Mouse (Mus musculus) adrenal gland, adult 2 months (tissue): ENCODE measurements at regions not wholly inside any gene's neighbourhood (a gene's known extent, or its start where the extent isn't known, plus 50 kb on each side); places are given as distances from the start of the nearest gene placed in this dataset.

Experiments used
- DNase-seq: peaks from one replicate; pipeline ENCODE4 v3.0.0; 2021

DNA sequence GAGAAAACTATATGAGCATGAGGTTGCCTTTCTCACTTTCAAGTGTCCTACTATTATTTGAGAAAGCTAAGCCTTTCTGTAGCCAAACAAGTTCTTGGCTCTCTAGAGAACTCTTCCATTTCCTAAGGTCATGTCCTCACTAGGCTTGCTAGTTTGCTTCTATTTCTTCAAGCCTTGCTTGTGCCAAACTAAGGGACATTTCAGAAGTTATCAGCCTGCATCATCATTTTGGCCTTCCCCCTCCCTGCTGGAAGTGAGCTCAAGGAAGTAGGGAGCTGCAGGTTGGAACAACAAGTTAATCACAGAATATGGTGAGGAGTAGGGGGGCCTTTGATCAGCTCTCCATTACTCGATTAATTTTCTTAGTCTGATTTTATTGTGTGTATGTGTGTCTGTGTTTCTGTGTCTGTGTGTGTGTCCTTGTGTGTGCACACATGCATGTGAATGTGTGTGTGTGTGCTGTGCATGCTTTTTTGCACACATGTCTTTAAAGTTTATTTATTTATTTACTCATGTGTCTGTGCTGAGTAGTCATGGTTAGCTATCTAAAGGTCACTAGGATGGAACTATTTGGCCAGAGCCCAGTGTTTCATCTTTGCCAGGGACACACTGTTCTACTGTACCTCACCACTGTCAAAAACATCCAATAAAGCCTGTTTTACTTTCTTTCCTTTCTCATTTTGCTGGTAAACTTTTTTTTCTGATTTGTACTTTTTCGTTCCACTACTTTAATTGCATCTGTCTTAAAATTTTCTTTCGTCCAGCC lies 371.4 kb upstream of the Eda2r start:
- DNase-seq = peak; percentile 49

GRCm38 (mm10) chrX:97744356-97744755 lies 367.3 kb upstream of the Eda2r start:
- peak; percentile 63 for DNase-seq

- DNase-seq = no peak
These were observed 347.5 kb upstream of the Eda2r start for GRCm38 (mm10) chrX:97724537-97724936.

DNA sequence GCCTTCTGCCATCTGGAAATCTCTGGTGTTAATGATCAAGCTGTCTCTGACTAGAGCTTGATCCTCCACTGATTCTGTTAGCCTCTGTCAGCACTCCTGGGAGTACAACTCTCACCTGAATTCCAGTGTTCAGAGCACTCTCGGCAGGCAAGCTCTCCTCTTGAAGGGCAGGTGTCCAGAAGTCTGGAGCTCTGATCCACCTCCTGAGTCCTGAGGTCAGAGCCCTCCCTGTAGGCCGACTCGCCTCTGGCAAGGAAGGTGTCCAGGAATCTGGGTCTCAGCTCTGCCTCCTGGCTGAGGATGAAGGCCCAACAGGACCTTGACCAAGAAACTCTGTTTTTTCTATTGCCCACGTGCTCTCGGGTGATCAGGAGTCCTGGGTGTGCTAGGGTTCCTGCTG lies 330.8 kb upstream of the Eda2r start:
- DNase-seq = no peak

GRCm38 (mm10) chrX:97658726-97659125 lies 281.7 kb upstream of the Eda2r start:
- peak; percentile 54 for DNase-seq

GRCm38 (mm10) chrX:97651601-97652290 lies 274.7 kb upstream of the Eda2r start:
- DNase-seq = no peak
